Mouse (Mus musculus): ENCODE data around the gene Sox6.

DNA sequence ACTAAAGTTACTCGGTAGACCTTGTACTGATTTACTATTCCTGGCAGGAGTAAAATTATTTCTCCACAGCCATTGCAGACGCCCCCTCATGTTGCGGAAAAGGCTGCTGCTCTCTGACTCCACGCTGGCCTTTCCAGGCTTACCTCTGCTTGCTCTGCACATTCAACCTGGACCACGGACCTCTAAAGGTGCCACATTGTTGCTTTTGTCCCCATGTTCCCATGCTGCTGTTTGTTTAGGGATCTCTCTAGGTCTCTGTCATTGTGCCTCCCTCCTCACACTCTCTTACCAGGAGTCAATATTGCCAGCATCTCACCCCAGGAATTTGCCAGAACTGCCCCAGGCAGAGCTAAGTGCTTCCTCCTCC, 473.6 kb downstream of the Sox6 start:
- TF ChIP-seq CTCF (IDR thresholded peaks at IDR 0.05; ENCODE audit: borderline replicate concordance, insufficient read depth, low read depth, low read length) (no peak), POLR2A (IDR thresholded peaks at IDR 0.05; ENCODE audit: borderline replicate concordance, insufficient read depth, low read length) (no peak)

Data from cerebellum, adult 2 months (tissue).